Comparison of ENCODE assay signal across 17 mouse cellular contexts in genomic region chr13:40928192-40928898, GRCm38 (mm10).
A peak's percentile ranks its signal among the peaks of the same experiment; 100 is the strongest.
DNase-seq lines count a peak whose midpoint lies in the region; ATAC-seq and TF ChIP-seq lines count a peak whose summit lies in the region.
"Had no signal": no experiment of that assay in that cellular context is flagged by ENCODE, and none has a peak within 500 bp of the region (broad histone marks: within the 10 kb centered on the region; RNA-seq: fewer than 3 reads in every experiment).

No protein-coding gene starts in this region.

- H3K4me3 ChIP-seq in gastrocnemius, adult 2 months = no peak overlapping the region
- H3K4me3 ChIP-seq in stomach, embryonic 15.5 days (replicated peaks) = no peak overlapping the region
- H3K4me3 ChIP-seq: embryonic facial prominence, embryonic 13.5 days; heart, embryonic 10.5 days; limb, embryonic 13.5 days; megakaryocyte, embryonic 14.5 days had no signal

- H3K4me2 ChIP-seq in stomach, embryonic 15.5 days = 0 out of 2 replicates have a peak overlapping the region, but pooled peaks have one; percentile 16
- H3K4me2 ChIP-seq: embryonic facial prominence, embryonic 13.5 days; limb, embryonic 13.5 days had no signal

- H3K36me3 ChIP-seq in stomach, embryonic 15.5 days = no peaks in the 10 kb centered on the region
- H3K36me3 ChIP-seq: embryonic facial prominence, embryonic 13.5 days; heart, embryonic 10.5 days; limb, embryonic 13.5 days had no signal

- no peaks in the 10 kb centered on the region for H3K27me3 ChIP-seq in stomach, embryonic 15.5 days (replicated peaks)
- H3K27me3 ChIP-seq: embryonic facial prominence, embryonic 13.5 days; limb, embryonic 13.5 days; megakaryocyte, embryonic 14.5 days had no signal

- no peak overlapping the region for H3K9ac ChIP-seq in stomach, embryonic 15.5 days
- H3K9ac ChIP-seq: embryonic facial prominence, embryonic 13.5 days; limb, embryonic 13.5 days; liver, postnatal 0 days had no signal

- H3K27ac ChIP-seq in gastrocnemius, adult 2 months = peak overlapping the region; percentile 43
- peak overlapping the region; percentile 65 for H3K27ac ChIP-seq in stomach, embryonic 15.5 days
- H3K27ac ChIP-seq: embryonic facial prominence, embryonic 13.5 days; heart, embryonic 10.5 days; limb, embryonic 13.5 days had no signal

- 67% methylated on average over 9 of the region's 9 CpGs for WGBS in stomach, embryonic 15.5 days

- no peak for TF ChIP-seq CTCF in gastrocnemius, adult 2 months (IDR thresholded peaks at IDR 0.05)

- ATAC-seq in granulocyte monocyte progenitor cell, adult 5-6 weeks (replicated peaks; ENCODE audit: poor library complexity, severe bottlenecking) = 0 out of 2 replicates have a peak, but pooled peaks have one; percentile 28
- ATAC-seq in stomach, embryonic 15.5 days (ENCODE audit: insufficient read depth, low FRiP score, low read depth) = no peak
- ATAC-seq: activated CD4-positive, CD25-positive, alpha-beta regulatory T cell, adult 4 months; midbrain, embryonic 16.5 days had no signal

- 0 out of 2 replicates have a peak, but pooled peaks cover 2% of the 10 kb centered on the region for H3K4me1 ChIP-seq in stomach, embryonic 15.5 days
- H3K4me1 ChIP-seq: embryonic facial prominence, embryonic 13.5 days had no signal

- no peaks in the 10 kb centered on the region for H3K9me3 ChIP-seq in stomach, embryonic 15.5 days
- H3K9me3 ChIP-seq: embryonic facial prominence, embryonic 13.5 days; heart, embryonic 10.5 days; limb, embryonic 13.5 days had no signal

- intact Hi-C loops in gastrocnemius, adult 2 months (cut with DNase I) = no loop called here
- intact Hi-C loops in gastrocnemius, postnatal 14 days (cut with DNase I; ENCODE audit: low total_unique reads) = no loop called here
- intact Hi-C loops in left cerebral cortex, postnatal 36 days (cut with DNase I) = no loop called here

- no peak for DNase-seq in gastrocnemius, adult 2 months
- no peak for DNase-seq in gastrocnemius, postnatal 14 days
- DNase-seq in left cerebral cortex, postnatal 36 days (ENCODE audit: low spot score in 2 of 2) = peak; percentile 32 to 43
- no peak for DNase-seq in left cerebral cortex, adult 9 months (ENCODE audit: low spot score in 2 of 2)
- DNase-seq in yolk sac, embryonic 10.5 days (ENCODE audit: low spot score) = no peak
- DNase-seq: cerebellum, postnatal 36 days; liver, postnatal 0 days; right cerebral cortex, postnatal 4 days; thymus, postnatal 25 days had no signal

Comparison
In these comparisons a context has a peak if more than half of its experiments do, and no peak if none do; other contexts are left out.
1. DNase-seq: peak in left cerebral cortex, postnatal 36 days (2 of 2); none in gastrocnemius, adult 2 months (single experiment), gastrocnemius, postnatal 14 days (single experiment), left cerebral cortex, adult 9 months (0 of 2) and yolk sac, embryonic 10.5 days (single experiment).